Mouse (Mus musculus) frontal cortex, postnatal 25 days (tissue): ENCODE measurements around the gene Lpcat2.

Source experiments
- DNase-seq, 2 experiments: peaks; one replicate each; pipeline ENCODE4 v3.0.0; 2022; ENCODE audit warnings: low spot score in 2 of 2

Lpcat2 gene

DNA sequence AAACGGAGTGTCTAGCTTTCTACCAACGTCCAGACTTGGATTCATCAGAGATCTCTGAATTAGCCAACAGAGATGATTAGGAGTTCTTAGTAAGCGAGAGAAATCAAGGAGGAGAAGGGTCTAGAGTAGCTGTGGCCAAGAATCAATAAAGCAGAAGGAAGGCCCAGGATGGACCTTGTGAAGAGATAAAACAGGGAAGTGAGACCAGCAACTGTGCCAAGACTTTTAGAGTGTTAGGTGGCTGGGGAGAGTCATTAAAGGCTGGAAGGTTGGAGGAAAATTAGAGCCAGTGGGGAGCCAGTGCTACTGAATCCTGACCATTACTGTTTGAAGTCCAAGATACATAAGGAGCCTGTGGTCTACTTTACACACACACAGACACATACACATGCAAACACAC, 56.3 kb downstream of the Lpcat2 start:
- DNase-seq: no peak

DNA sequence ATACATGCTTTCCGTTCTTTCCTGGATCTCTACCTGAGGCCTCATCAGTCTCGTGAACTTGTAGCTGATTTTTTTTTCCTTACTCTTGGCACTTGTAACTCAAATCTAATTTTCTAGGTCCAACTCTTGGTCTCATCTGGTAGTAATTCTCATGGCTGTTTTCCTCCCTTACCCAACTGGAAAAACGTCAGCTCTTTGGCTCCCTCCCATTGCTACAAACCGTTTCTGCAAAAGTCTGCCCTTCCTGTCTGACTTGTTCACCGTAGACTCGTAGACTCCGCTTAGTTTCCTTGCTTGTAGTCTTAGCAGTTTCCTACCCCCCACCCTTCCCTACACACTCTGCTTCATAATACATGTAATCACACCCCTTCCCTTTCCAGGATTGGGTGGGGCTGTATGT, 58.3 kb downstream of the Lpcat2 start:
- DNase-seq: no peak

- no peak for DNase-seq
Measured at GRCm38 (mm10) chr8:92916082-92916481, 60.9 kb downstream of the Lpcat2 start.

DNA sequence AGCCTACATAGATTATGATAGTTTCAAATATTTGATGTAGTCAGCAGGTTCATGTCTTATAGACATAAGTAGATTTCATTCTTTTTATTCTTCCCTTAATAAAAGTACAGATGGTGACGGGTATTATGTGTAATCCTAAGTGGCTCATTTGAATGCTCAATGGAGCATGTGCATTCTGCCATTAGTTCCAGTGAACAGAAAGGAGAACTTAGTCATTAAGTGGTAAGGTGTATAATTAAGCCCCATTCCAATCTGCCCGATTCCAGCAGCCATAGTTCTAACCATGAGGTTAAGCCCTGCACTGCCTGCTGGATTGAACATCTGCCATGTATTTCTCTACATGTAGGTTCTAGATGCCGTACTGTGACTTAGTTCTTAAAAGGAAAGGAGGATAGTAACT, 66.6 kb downstream of the Lpcat2 start:
- DNase-seq: no peak

GRCm38 (mm10) chr8:92928986-92929385, 73.8 kb downstream of the Lpcat2 start:
- DNase-seq: no peak

DNA sequence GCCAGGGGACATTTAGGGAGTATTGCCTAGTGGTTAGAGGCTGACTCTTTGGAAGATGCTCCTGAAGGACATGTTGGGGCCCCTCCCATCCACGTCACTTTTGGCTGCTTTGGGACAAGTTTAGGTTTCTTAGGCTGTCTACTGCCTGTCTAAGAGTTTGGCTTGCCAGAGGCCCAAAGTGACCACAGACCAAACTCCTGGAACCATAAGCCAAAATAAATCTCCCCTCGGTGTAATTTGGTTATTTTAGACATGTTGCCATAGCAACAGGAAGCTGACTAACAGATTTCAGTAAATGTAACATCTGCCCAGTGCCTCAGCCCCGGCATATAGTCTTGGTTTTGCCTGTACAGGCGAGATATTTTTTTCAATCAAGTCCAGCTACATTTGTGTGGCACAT, 82.9 kb downstream of the Lpcat2 start:
- DNase-seq: no peak

DNA sequence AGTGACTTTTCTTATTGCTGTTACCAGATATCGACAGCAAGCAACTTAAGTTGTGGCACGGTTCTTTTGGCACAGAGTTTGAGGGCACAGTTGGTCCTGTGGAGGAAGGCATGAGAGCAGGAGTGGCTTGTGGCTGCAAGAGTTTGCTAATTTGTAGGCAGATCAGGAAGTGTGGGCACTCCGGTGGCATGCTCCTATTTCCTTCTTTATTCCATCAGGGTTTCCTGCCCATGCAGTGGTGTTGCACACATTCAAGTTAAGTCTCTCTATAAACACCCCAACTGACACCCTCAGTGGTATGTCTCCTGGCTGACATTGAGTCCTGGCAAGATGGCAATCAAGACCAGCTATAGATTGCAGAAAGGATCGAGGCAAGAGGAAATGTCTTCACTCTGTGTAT, 93.9 kb downstream of the Lpcat2 start:
- no peak for DNase-seq

GRCm38 (mm10) chr8:92950639-92951371, 95.7 kb downstream of the Lpcat2 start:
- DNase-seq: no peak

DNA sequence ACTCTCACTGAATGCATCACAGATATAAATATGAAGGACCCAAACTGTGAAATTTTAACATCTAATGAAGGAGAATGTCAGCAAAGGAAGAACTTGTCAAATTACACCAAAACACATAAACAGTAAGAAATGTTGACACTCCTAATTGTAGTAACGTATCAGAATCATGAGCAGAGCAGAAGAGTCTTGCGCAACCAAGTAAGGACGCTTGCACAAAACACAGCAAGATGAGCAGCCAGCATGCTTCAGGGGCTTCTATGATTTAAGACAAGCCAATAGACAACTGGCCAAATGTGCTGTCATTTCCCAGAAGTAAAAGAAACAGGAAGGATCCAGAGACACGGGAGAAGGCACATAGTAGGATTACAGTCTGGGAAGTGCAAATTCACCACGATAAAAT, 98.9 kb downstream of the Lpcat2 start:
- DNase-seq: no peak

DNA sequence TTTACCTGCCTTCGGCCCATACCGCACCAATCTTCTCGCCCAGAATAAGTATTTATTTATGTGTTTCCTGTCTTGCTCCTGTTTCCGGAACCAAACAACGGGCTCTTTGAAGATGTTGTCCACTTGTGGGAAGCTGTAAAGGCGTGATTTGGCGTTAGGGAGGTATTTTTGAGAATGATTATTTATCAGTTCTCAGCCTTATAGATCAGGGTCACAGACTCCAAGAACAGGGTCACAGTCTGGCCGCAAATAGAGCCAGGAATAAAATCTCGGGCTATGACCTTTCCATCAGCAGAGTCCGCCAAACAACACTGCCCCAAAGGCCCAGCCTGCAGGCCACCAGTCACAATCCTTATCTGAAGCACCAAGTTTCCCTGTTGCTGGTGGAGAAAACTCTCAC, 104.6 kb downstream of the Lpcat2 start, which contains the start of gene Slc6a2:
Slc6a2 (plus strand) TSS at position 301 of the 400 bp plus-strand sequence.
- DNase-seq: no peak

GRCm38 (mm10) chr8:92960451-92960911, 105.3 kb downstream of the Lpcat2 start:
- no peak for DNase-seq

- no peak for DNase-seq
Measured at GRCm38 (mm10) chr8:92961088-92961487, 105.9 kb downstream of the Lpcat2 start.

DNA sequence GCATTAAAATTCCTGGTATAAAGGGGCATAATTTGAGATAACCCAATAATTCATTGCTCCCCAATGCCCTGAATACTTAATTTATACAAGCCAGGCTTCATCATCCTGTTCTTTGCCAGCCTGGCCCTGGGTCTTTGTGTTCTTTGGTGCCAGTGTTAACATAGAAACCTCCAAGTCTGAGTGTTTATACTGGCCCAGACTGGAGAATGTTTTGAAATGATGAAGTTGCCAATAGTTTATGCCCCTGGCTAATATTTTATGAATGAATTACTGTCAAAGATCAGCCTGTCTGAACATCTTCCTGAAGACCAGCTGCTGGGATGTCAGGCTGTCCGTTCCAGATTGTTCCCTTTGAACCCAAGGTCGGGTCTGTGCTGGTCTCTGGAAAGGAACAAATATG, 109.4 kb downstream of the Lpcat2 start:
- DNase-seq: no peak
